Mouse (Mus musculus): Measurements from ENCODE around the gene 4930432M17Rik. TPM values are rescaled to one million over a fixed set of nuclear protein-coding genes. Genes with fewer than 3 reads are reported as not detected.

4930432M17Rik gene
- total and polyA plus RNA-seq, 2 experiments from 2014 or later = not detected

GRCm38 (mm10) chr3:121682439-121683411 is 12.2 kb downstream of the 4930432M17Rik start:
- Histone ChIP-seq H3K9ac (replicated peaks; ENCODE audit: low read length) (no peak overlapping the region), H3K4me2 (ENCODE audit: low read depth, low read length) (no peak overlapping the region), H3K27me3 (ENCODE audit: insufficient read depth, low read length) (no peaks in the 10 kb centered on the region), H3K4me3 (ENCODE audit: low read length) (no peak overlapping the region), H3K27ac (no peak overlapping the region), H3K9me3 (ENCODE audit: low read length) (no peaks in the 10 kb centered on the region), H3K4me1 (ENCODE audit: insufficient read depth, low read length) (no peaks in the 10 kb centered on the region), H3K36me3 (ENCODE audit: insufficient read depth, low read length) (no peaks in the 10 kb centered on the region)
- WGBS = 87% methylated on average over 10 of the region's 10 CpGs
- ATAC-seq = no peak
- no peak for TF ChIP-seq CTCF (IDR thresholded peaks at IDR 0.05; ENCODE audit: low read depth)
- DNase-seq (ENCODE audit: low spot score) = no peak

GRCm38 (mm10) chr3:121684552-121684951 is 14.0 kb downstream of the 4930432M17Rik start:
- Histone ChIP-seq H3K27me3 (ENCODE audit: insufficient read depth, low read length) (no peaks in the 10 kb centered on the region), H3K9ac (replicated peaks; ENCODE audit: low read length) (no peak overlapping the region)
- TF ChIP-seq CTCF (IDR thresholded peaks at IDR 0.05; ENCODE audit: low read depth) = no peak

GRCm38 (mm10) chr3:121684963-121685362 is 14.4 kb downstream of the 4930432M17Rik start:
- TF ChIP-seq CTCF (IDR thresholded peaks at IDR 0.05; ENCODE audit: low read depth) = no peak
- Histone ChIP-seq H3K9ac (replicated peaks; ENCODE audit: low read length) (no peak overlapping the region), H3K4me2 (ENCODE audit: low read depth, low read length) (no peak overlapping the region), H3K36me3 (ENCODE audit: insufficient read depth, low read length) (no peaks in the 10 kb centered on the region), H3K4me3 (ENCODE audit: low read length) (no peak overlapping the region), H3K9me3 (ENCODE audit: low read length) (no peaks in the 10 kb centered on the region), H3K4me1 (ENCODE audit: insufficient read depth, low read length) (no peaks in the 10 kb centered on the region), H3K27me3 (ENCODE audit: insufficient read depth, low read length) (no peaks in the 10 kb centered on the region), H3K27ac (no peak overlapping the region)
- DNase-seq (ENCODE audit: low spot score) (no peak), ATAC-seq (no peak)
- 84% methylated on average over 4 of the region's 4 CpGs for WGBS

More at GRCm38 (mm10) chr3:121684552-121684951, 14.0 kb downstream of the 4930432M17Rik start:
- ATAC-seq (no peak), DNase-seq (ENCODE audit: low spot score) (no peak)
- Histone ChIP-seq H3K4me1 (ENCODE audit: insufficient read depth, low read length) (no peaks in the 10 kb centered on the region), H3K4me3 (ENCODE audit: low read length) (no peak overlapping the region), H3K9me3 (ENCODE audit: low read length) (no peaks in the 10 kb centered on the region), H3K4me2 (ENCODE audit: low read depth, low read length) (no peak overlapping the region), H3K36me3 (ENCODE audit: insufficient read depth, low read length) (no peaks in the 10 kb centered on the region), H3K27ac (no peak overlapping the region)
- WGBS = 80% methylated on average over 4 of the region's 4 CpGs

DNA sequence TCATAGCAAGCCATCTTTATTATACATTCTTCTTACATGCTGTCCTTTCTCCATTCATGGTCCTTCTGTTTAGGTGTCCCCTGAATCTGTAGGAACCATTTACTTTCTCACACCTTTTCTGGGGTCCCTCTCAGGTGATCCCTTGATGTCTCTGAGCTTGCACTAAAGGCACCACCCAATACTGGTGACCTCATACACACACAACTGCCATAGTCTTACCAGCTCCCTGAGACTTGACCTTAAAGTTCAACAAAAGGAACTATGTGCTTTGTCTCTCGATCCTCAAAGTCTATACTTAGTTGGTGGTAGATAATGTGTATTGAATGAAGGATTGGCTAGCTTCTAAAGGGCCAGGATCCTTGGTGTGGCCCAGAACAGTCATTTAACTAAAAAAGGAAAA is 15.4 kb downstream of the 4930432M17Rik start:
- no peak for ATAC-seq
- DNase-seq (ENCODE audit: low spot score) = no peak
- 69% methylated on average over 1 of the region's 1 CpGs for WGBS
- Histone ChIP-seq H3K27ac (no peak overlapping the region), H3K4me2 (ENCODE audit: low read depth, low read length) (no peak overlapping the region), H3K36me3 (ENCODE audit: insufficient read depth, low read length) (no peaks in the 10 kb centered on the region), H3K27me3 (ENCODE audit: insufficient read depth, low read length) (no peaks in the 10 kb centered on the region), H3K9me3 (ENCODE audit: low read length) (no peaks in the 10 kb centered on the region), H3K4me3 (ENCODE audit: low read length) (no peak overlapping the region), H3K9ac (replicated peaks; ENCODE audit: low read length) (no peak overlapping the region), H3K4me1 (ENCODE audit: insufficient read depth, low read length) (no peaks in the 10 kb centered on the region)
- no peak for TF ChIP-seq CTCF (IDR thresholded peaks at IDR 0.05; ENCODE audit: low read depth)

- Histone ChIP-seq H3K27ac (no peak overlapping the region), H3K9ac (replicated peaks; ENCODE audit: low read length) (no peak overlapping the region), H3K27me3 (ENCODE audit: insufficient read depth, low read length) (no peaks in the 10 kb centered on the region), H3K4me1 (ENCODE audit: insufficient read depth, low read length) (no peaks in the 10 kb centered on the region), H3K36me3 (ENCODE audit: insufficient read depth, low read length) (no peaks in the 10 kb centered on the region), H3K4me2 (ENCODE audit: low read depth, low read length) (no peak overlapping the region), H3K4me3 (ENCODE audit: low read length) (no peak overlapping the region), H3K9me3 (ENCODE audit: low read length) (no peaks in the 10 kb centered on the region)
- TF ChIP-seq CTCF (IDR thresholded peaks at IDR 0.05; ENCODE audit: low read depth) = no peak
- ATAC-seq (peak; percentile 32; the same call in 1 of the 2 replicates), DNase-seq (ENCODE audit: low spot score) (peak; percentile 50)
- WGBS = 50% methylated on average over 4 of the region's 4 CpGs
These were observed 15.9 kb downstream of the 4930432M17Rik start for GRCm38 (mm10) chr3:121686408-121686911.

DNA sequence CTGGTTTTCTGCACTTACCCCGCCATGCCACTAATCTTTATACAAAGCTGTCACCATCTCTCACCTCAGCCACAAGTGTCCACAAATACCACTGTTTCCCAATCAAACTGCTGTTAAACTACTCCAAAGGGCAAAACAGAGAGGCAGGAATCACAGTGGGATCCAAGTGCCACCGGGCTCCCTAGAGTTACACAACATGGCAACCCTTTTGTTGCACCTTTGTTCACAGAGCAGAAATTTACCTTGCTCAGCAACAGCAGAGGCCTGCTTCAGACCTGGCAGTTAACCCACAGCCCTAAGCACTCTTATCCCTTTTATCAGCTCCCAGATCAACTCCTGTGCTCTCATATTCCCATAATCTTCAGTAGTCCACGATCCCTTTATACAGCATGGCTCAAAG is 17.2 kb downstream of the 4930432M17Rik start:
- ATAC-seq (no peak), DNase-seq (ENCODE audit: low spot score) (no peak)
- Histone ChIP-seq H3K4me2 (ENCODE audit: low read depth, low read length) (no peak overlapping the region), H3K9me3 (ENCODE audit: low read length) (no peaks in the 10 kb centered on the region), H3K4me3 (ENCODE audit: low read length) (no peak overlapping the region), H3K27ac (no peak overlapping the region), H3K4me1 (ENCODE audit: insufficient read depth, low read length) (no peaks in the 10 kb centered on the region), H3K27me3 (ENCODE audit: insufficient read depth, low read length) (no peaks in the 10 kb centered on the region), H3K36me3 (ENCODE audit: insufficient read depth, low read length) (no peaks in the 10 kb centered on the region), H3K9ac (replicated peaks; ENCODE audit: low read length) (no peak overlapping the region)
- WGBS = 80% methylated on average over 3 of the region's 3 CpGs
- TF ChIP-seq CTCF (IDR thresholded peaks at IDR 0.05; ENCODE audit: low read depth) = no peak

DNA sequence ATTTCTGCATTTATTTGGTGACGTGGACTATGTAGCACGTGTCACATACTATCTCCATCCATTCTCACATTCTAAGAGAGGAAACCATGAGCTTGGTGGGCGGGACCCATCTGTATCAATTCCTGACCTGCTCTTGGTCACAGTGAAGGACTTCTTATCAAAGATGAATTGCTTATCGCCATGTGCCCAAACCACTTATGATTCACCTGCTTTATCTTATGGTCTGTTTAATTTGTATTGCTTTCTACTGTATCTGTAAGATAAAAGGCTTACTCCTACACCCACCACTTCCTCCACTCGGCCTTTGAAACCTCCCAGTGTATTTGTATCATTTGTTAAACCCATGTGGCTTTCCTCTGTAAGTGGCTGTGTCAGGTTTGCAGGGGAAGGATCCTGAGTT is 18.5 kb downstream of the 4930432M17Rik start:
- 86% methylated on average over 5 of the region's 5 CpGs for WGBS
- H3K4me1 ChIP-seq (ENCODE audit: insufficient read depth, low read length) = no peaks in the 10 kb centered on the region

More for the DNA sequence above, 18.5 kb downstream of the 4930432M17Rik start:
- ATAC-seq (no peak), DNase-seq (ENCODE audit: low spot score) (no peak)
- Histone ChIP-seq H3K4me2 (ENCODE audit: low read depth, low read length) (no peak overlapping the region), H3K4me3 (ENCODE audit: low read length) (no peak overlapping the region), H3K27ac (no peak overlapping the region), H3K27me3 (ENCODE audit: insufficient read depth, low read length) (no peaks in the 10 kb centered on the region), H3K9ac (replicated peaks; ENCODE audit: low read length) (no peak overlapping the region), H3K36me3 (ENCODE audit: insufficient read depth, low read length) (no peaks in the 10 kb centered on the region), H3K9me3 (ENCODE audit: low read length) (no peaks in the 10 kb centered on the region)
- no peak for TF ChIP-seq CTCF (IDR thresholded peaks at IDR 0.05; ENCODE audit: low read depth)

Data from hindbrain, postnatal 0 days (tissue).